Mouse (Mus musculus) erythroblast, embryonic 14.5 days (primary cell): Measurements from ENCODE around the gene Dnmt3l.

Source experiments
- GATA1 ChIP-seq: IDR thresholded peaks from 2 replicates; pipeline ENCODE4 v1.6.1; 2012; ENCODE audit warnings: low read length, inconsistent platforms, mixed read lengths
- TAL1 ChIP-seq: IDR thresholded peaks from 3 replicates; pipeline ENCODE4 v1.6.1; 2012; ENCODE audit warnings: low read length, inconsistent platforms, mixed read lengths

- TF ChIP-seq GATA1 (no peak), TAL1 (no peak)
These were observed 38.3 kb downstream of the Dnmt3l start for GRCm38 (mm10) chr10:78079955-78080591.
